Mouse (Mus musculus) CH12.LX (cell line): Measurements from ENCODE around the gene Nde1. TPM values are rescaled to one million over a fixed set of nuclear protein-coding genes. Genes with fewer than 3 reads are reported as not detected.

ENCODE experiments used
- DNase-seq: peaks from one replicate; pipeline ENCODE4 v3.0.0-alpha.2; 2013; ENCODE audit errors: extremely low read depth
- H3K27ac ChIP-seq: 2 replicates; pipeline ENCODE4 v1.5.1; 2012; ENCODE audit warnings: low read depth, mild to moderate bottlenecking, control low read depth, moderate library complexity; ENCODE audit not compliant: insufficient read depth
- H3K27me3 ChIP-seq: replicated peaks from 2 replicates; pipeline ENCODE3; 2012; ENCODE audit warnings: inconsistent platforms
- H3K36me3 ChIP-seq, 2 experiments: replicated peaks in 1 of 2; 2 replicates each; pipeline versions ENCODE3 to v1.6.1; 2012; ENCODE audit warnings: inconsistent platforms in 1 of 2, low read length in 1 of 2, mild to moderate bottlenecking in 1 of 2, mixed read lengths in 1 of 2, moderate library complexity in 1 of 2; ENCODE audit not compliant: control insufficient read depth in 1 of 2, insufficient read depth in 1 of 2
- H3K4me1 ChIP-seq, 2 experiments: 2 replicates each; pipeline ENCODE4 v1.6.1; 2012; ENCODE audit warnings: inconsistent platforms in 1 of 2, moderate library complexity in 1 of 2; ENCODE audit not compliant: insufficient read depth in 2 of 2, control insufficient read depth in 1 of 2
- H3K4me2 ChIP-seq: 2 replicates; pipeline ENCODE4 v1.6.1; 2012; ENCODE audit warnings: low read depth, mild to moderate bottlenecking, control low read depth; ENCODE audit not compliant: poor library complexity, insufficient read depth, severe bottlenecking
- H3K4me3 ChIP-seq, 3 experiments: fragments of 150-350 bp in 1 of 3; sonication (generic) in 1 of 3; replicated peaks in 1 of 3; 2 replicates each; pipeline versions ENCODE3 to v1.5.1; 2011 to 2012; ENCODE audit warnings: low read depth in 2 of 3, low read length in 2 of 3, mild to moderate bottlenecking in 2 of 3, moderate library complexity in 2 of 3, control low read depth in 1 of 3, improper control_type of control experiment in 1 of 3, inconsistent platforms in 1 of 3, mixed read lengths in 1 of 3; ENCODE audit not compliant: poor library complexity in 1 of 3
- H3K79me2 ChIP-seq: replicated peaks from 2 replicates; pipeline ENCODE4 v1.6.1; 2012; ENCODE audit warnings: mild to moderate bottlenecking, moderate library complexity; ENCODE audit not compliant: control insufficient read depth, poor library complexity, insufficient read depth, severe bottlenecking; ENCODE audit errors: extremely low read depth
- H3K9ac ChIP-seq: 2 replicates; pipeline ENCODE4 v1.6.1; 2012; ENCODE audit warnings: low read depth, mild to moderate bottlenecking, control low read depth, moderate library complexity; ENCODE audit not compliant: insufficient read depth
- H3K9me3 ChIP-seq: replicated peaks from 2 replicates; pipeline ENCODE3; 2012; ENCODE audit warnings: low read length, inconsistent platforms, mixed read lengths
- CHD1 ChIP-seq: IDR thresholded peaks from 2 replicates; pipeline ENCODE4 v1.6.1; 2012; ENCODE audit warnings: low read depth, low read length, improper control_type of control experiment, inconsistent platforms
- CHD2 ChIP-seq: IDR thresholded peaks from 2 replicates; pipeline ENCODE4 v1.6.1; 2011; ENCODE audit warnings: low read length, improper control_type of control experiment
- CTCF ChIP-seq, 2 experiments: IDR thresholded peaks in 1 of 2; conservative IDR thresholded peaks in 1 of 2; 2 replicates each; pipeline ENCODE4 v1.5.1; 2011 to 2012; ENCODE audit warnings: low read depth in 2 of 2, low read length in 2 of 2, improper control_type of control experiment in 1 of 2, inconsistent platforms in 1 of 2, mild to moderate bottlenecking in 1 of 2, moderate library complexity in 1 of 2
- ETS1 ChIP-seq: conservative IDR thresholded peaks from 2 replicates; pipeline ENCODE4 v1.6.1; 2012; ENCODE audit warnings: low read depth, mild to moderate bottlenecking, inconsistent platforms, low read length, improper control_type of control experiment, moderate library complexity
- JUND ChIP-seq: conservative IDR thresholded peaks from 2 replicates; pipeline ENCODE4 v1.6.1; 2011; ENCODE audit warnings: low read depth, low read length, improper control_type of control experiment
- KAT2A ChIP-seq: IDR thresholded peaks from 2 replicates; pipeline ENCODE4 v1.6.1; 2012; ENCODE audit warnings: low read length, improper control_type of control experiment, inconsistent platforms; ENCODE audit not compliant: insufficient replicate concordance
- MAFK ChIP-seq: IDR thresholded peaks from 2 replicates; pipeline ENCODE4 v1.6.1; 2011; ENCODE audit warnings: low read length, improper control_type of control experiment; ENCODE audit not compliant: insufficient replicate concordance
- MAX ChIP-seq: IDR thresholded peaks from 2 replicates; pipeline ENCODE4 v1.6.1; 2011; ENCODE audit warnings: low read length, improper control_type of control experiment
- MEF2A ChIP-seq: IDR thresholded peaks from 2 replicates; pipeline ENCODE4 v1.6.1; 2014; ENCODE audit warnings: low read depth, mild to moderate bottlenecking, inconsistent platforms, low read length, improper control_type of control experiment, borderline replicate concordance
- MYC ChIP-seq: IDR thresholded peaks from 2 replicates; pipeline ENCODE4 v1.6.1; 2011; ENCODE audit warnings: low read depth, mild to moderate bottlenecking, improper control_type of control experiment, low read length
- PAX5 ChIP-seq: IDR thresholded peaks from 2 replicates; pipeline ENCODE4 v1.6.1; 2012; ENCODE audit warnings: low read length, inconsistent platforms, mixed read lengths
- POLR2AphosphoS2 ChIP-seq: IDR thresholded peaks from 2 replicates; pipeline ENCODE4 v1.6.1; 2011; ENCODE audit warnings: low read depth, low read length, improper control_type of control experiment
- RCOR1 ChIP-seq: conservative IDR thresholded peaks from 2 replicates; pipeline ENCODE4 v1.6.1; 2012; ENCODE audit warnings: low read depth, mild to moderate bottlenecking, inconsistent platforms, low read length, improper control_type of control experiment
- SIN3A ChIP-seq: IDR thresholded peaks from 2 replicates; pipeline ENCODE4 v1.6.1; 2012; ENCODE audit warnings: low read length, improper control_type of control experiment, inconsistent platforms
- SMC3 ChIP-seq: IDR thresholded peaks from 2 replicates; pipeline ENCODE4 v1.6.1; 2011; ENCODE audit warnings: low read depth, low read length, improper control_type of control experiment
- TBP ChIP-seq: conservative IDR thresholded peaks from 2 replicates; pipeline ENCODE4 v1.6.1; 2011; ENCODE audit warnings: low read depth, low read length, improper control_type of control experiment
- TCF12 ChIP-seq: IDR thresholded peaks from 2 replicates; pipeline ENCODE4 v1.6.1; 2014; ENCODE audit warnings: low read depth, mild to moderate bottlenecking, inconsistent platforms, low read length, improper control_type of control experiment
- USF1 ChIP-seq: IDR thresholded peaks from 2 replicates; pipeline ENCODE4 v1.6.1; 2014; ENCODE audit warnings: low read depth, mild to moderate bottlenecking, inconsistent platforms, low read length, improper control_type of control experiment
- ZC3H11A ChIP-seq: IDR thresholded peaks from 2 replicates; pipeline ENCODE4 v1.6.1; 2012; ENCODE audit warnings: low read depth, mild to moderate bottlenecking, inconsistent platforms, low read length, improper control_type of control experiment
- ZKSCAN1 ChIP-seq: IDR thresholded peaks from 2 replicates; pipeline ENCODE4 v1.6.1; 2012; ENCODE audit warnings: low read depth, inconsistent platforms, low read length, improper control_type of control experiment, borderline replicate concordance
- ZMIZ1 ChIP-seq: IDR thresholded peaks from 2 replicates; pipeline ENCODE4 v1.6.1; 2012; ENCODE audit warnings: low read depth, mild to moderate bottlenecking, inconsistent platforms, low read length, improper control_type of control experiment
- dilution Hi-C: fragments of 300-500 bp; cut with MboI; formaldehyde crosslinking; loops from 2 replicates; pipeline ENCODE4 v1.14.3; 2020; ENCODE audit warnings: low sequenced_read_pairs; ENCODE audit not compliant: extremely low pct_unique_long_range_greater_than_20kb, extremely low pct_ligation_motif_present
- in situ Hi-C: fragments of 300-500 bp; cut with MboI; formaldehyde crosslinking; loops from 3 replicates; pipeline ENCODE4 v1.14.3; 2019; ENCODE audit warnings: low sequenced_read_pairs, low pct_ligation_motif_present, low pct_unique_long_range_greater_than_20kb, mixed read lengths
- polyA plus RNA-seq: library from polyadenylated mRNA; unstranded; fragments of >175 nt; gene quantifications from 2 replicates; pipeline ENCODE4 v1.2.1, GENCODE M21; 2012; ENCODE audit warnings: low read depth; ENCODE audit not compliant: insufficient read length
- total RNA-seq, 2 experiments: library from RNA; depleted of rRNA; stranded (reverse); fragments of 300-350 nt in 1 of 2; fragments of >200 nt in 1 of 2; gene quantifications; 2 replicates each; pipeline ENCODE4 v1.2.3; 2012 to 2014

The Nde1 gene
- total and polyA plus RNA-seq, 3 experiments, result 62.1 to 104 (median 65.0) TPM

DNA sequence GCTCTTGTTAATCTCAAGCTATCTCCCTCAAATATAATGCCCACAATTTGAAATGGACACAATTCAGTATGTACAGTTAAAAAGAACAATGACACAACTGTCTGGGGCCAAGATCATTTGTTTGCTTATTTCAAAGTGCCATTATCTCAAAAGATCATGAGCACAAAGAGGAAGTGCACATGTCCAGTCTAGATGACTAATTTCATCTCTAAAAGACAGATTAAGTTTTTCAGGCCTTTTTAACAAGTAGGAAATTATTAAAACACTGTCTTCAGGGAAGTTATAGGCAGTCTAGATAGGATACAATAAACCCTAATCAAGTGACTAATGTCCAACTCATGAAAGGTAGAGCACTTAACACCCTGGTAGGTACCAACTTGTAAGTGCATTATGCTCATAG, 34.1 kb upstream of the Nde1 start:
- Histone ChIP-seq H3K27me3 (no peaks in the 10 kb centered on the region), H3K4me2 (no peak overlapping the region), H3K79me2 (no peaks in the 10 kb centered on the region), H3K36me3 (peaks cover 84 to 97% of the 10 kb centered on the region in 2 experiments), H3K27ac (no peak overlapping the region), H3K4me1 (peaks cover 6 to 32% of the 10 kb centered on the region in 2 experiments; a peak in 3 of 4 replicates), H3K9ac (no peak overlapping the region), H3K4me3 (no peak overlapping the region), H3K9me3 (no peaks in the 10 kb centered on the region)
- DNase-seq, result no peak
- in situ Hi-C loops (no loop called here), dilution Hi-C loops (no loop called here)
- no peak for TF ChIP-seq TBP
- TF ChIP-seq CHD2, result no peak
- TF ChIP-seq ZKSCAN1, result no peak
- TF ChIP-seq RCOR1, result no peak
- TF ChIP-seq TCF12, result no peak
- TF ChIP-seq ZC3H11A, result no peak
- TF ChIP-seq ETS1, result no peak
- TF ChIP-seq PAX5, result no peak
- TF ChIP-seq POLR2AphosphoS2, result no peak
- no peak for TF ChIP-seq JUND
- no peak for TF ChIP-seq ZMIZ1
- TF ChIP-seq MEF2A, result no peak
- no peak for TF ChIP-seq MYC
- TF ChIP-seq MAX, result no peak

DNA sequence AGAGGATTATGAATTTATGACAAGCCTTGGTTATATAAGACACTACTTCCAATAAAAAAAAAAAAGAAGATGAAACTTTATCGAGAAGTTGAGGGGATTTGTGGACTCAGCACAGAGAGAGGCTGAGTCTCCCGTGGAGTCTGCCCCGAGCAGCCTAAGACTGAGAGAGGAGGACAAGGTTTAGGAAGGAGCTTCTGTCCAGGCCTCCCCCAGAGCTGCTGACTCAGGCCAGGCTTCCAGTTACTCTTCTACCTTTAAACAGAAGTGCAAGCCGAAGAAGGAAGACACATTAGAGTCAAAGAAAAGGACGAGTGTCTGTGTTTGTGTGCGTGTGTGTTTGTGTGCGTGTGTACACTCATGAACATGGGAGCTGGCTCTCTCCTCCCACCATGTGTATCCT, 32.3 kb upstream of the Nde1 start:
- H3K36me3 ChIP-seq, result peaks cover 84 to 98% of the 10 kb centered on the region in 2 experiments
- H3K4me3 ChIP-seq, result no peak overlapping the region
- no peaks in the 10 kb centered on the region for H3K79me2 ChIP-seq
- dilution Hi-C loops, result no loop called here
- H3K9me3 ChIP-seq, result no peaks in the 10 kb centered on the region
- no peak for DNase-seq
- H3K9ac ChIP-seq, result no peak overlapping the region
- in situ Hi-C loops, result no loop called here
- H3K27me3 ChIP-seq, result no peaks in the 10 kb centered on the region
- no peak overlapping the region for H3K27ac ChIP-seq
- peaks cover under 1 to 33% of the 10 kb centered on the region in 2 experiments; a peak in 3 of 4 replicates for H3K4me1 ChIP-seq
- TF ChIP-seq CHD1 (no peak), SIN3A (no peak), USF1 (no peak), ZC3H11A (no peak), MAFK (no peak), CTCF (conservative IDR thresholded peaks at IDR 0.05 in 1 of 2, IDR thresholded peaks at IDR 0.05 in 1 of 2; ENCODE audit: low read depth in 2 of 2, low read length in 2 of 2) (no peak), KAT2A (no peak), ZMIZ1 (no peak), SMC3 (no peak)
- H3K4me2 ChIP-seq, result no peak overlapping the region
